Mouse (Mus musculus) myocyte (in vitro differentiated cells): ENCODE data around the gene Cdh15. TPM values are rescaled to one million over a fixed set of nuclear protein-coding genes. Genes with fewer than 3 reads are reported as not detected.

Source experiments
- H3K27me3 ChIP-seq: one replicate; pipeline ENCODE4 v1.6.1; 2011; ENCODE audit not compliant: control insufficient read depth, insufficient read depth, insufficient read length
- H3K36me3 ChIP-seq: one replicate; pipeline ENCODE4 v1.6.1; 2011; ENCODE audit not compliant: control insufficient read depth, insufficient read depth
- H3K4me2 ChIP-seq: one replicate; pipeline ENCODE4 v1.6.1; 2011; ENCODE audit warnings: low read depth, control low read depth
- H3K4me3 ChIP-seq: one replicate; pipeline ENCODE4 v1.5.1; 2011; ENCODE audit warnings: mild to moderate bottlenecking, control low read depth, moderate library complexity
- H3K79me2 ChIP-seq: one replicate; pipeline ENCODE4 v1.6.1; 2011; ENCODE audit not compliant: control insufficient read depth, insufficient read depth
- H3ac ChIP-seq: one replicate; pipeline ENCODE4 v1.6.1; 2011; ENCODE audit not compliant: control insufficient read depth, insufficient read length
- CEBPB ChIP-seq: IDR thresholded peaks from 2 replicates; pipeline ENCODE4 v1.6.1; 2011; ENCODE audit warnings: mild to moderate bottlenecking, moderate library complexity; ENCODE audit not compliant: poor library complexity, insufficient read depth, severe bottlenecking
- E2F4 ChIP-seq: IDR thresholded peaks from one replicate; pipeline ENCODE4 v1.6.1; 2011; ENCODE audit warnings: mild to moderate bottlenecking, control low read depth, moderate library complexity; ENCODE audit not compliant: insufficient read depth
- MAX ChIP-seq: IDR thresholded peaks from one replicate; pipeline ENCODE4 v1.6.1; 2011; ENCODE audit warnings: low read depth, mild to moderate bottlenecking, control low read depth
- MYOD1 ChIP-seq, 3 experiments: IDR thresholded peaks; one replicate each; pipeline ENCODE4 v1.6.1; 2011; ENCODE audit warnings: control low read depth in 2 of 3, low read depth in 2 of 3, mild to moderate bottlenecking in 2 of 3, moderate library complexity in 1 of 3; ENCODE audit not compliant: insufficient read length in 2 of 3, control insufficient read depth in 1 of 3
- MYOG ChIP-seq, 3 experiments: IDR thresholded peaks; one replicate each; pipeline ENCODE4 v1.6.1; 2011; ENCODE audit warnings: control low read depth in 2 of 3, low read depth in 2 of 3, mild to moderate bottlenecking in 2 of 3; ENCODE audit not compliant: insufficient read length in 2 of 3, control insufficient read depth in 1 of 3, insufficient read depth in 1 of 3
- POLR2A ChIP-seq: IDR thresholded peaks from one replicate; pipeline ENCODE4 v1.6.1; 2011; ENCODE audit warnings: low read depth, mild to moderate bottlenecking, control low read depth, moderate library complexity; ENCODE audit not compliant: insufficient read length
- POLR2AphosphoS2 ChIP-seq: IDR thresholded peaks from one replicate; pipeline ENCODE4 v1.6.1; 2011; ENCODE audit warnings: low read depth, control low read depth; ENCODE audit not compliant: insufficient read length
- REST ChIP-seq: IDR thresholded peaks from one replicate; pipeline ENCODE4 v1.6.1; 2011; ENCODE audit warnings: mild to moderate bottlenecking, control low read depth, moderate library complexity; ENCODE audit not compliant: insufficient read depth, insufficient read length
- SRF ChIP-seq: IDR thresholded peaks from one replicate; pipeline ENCODE4 v1.6.1; 2011; ENCODE audit warnings: low read depth; ENCODE audit not compliant: control insufficient read depth, insufficient read length
- TCF12 ChIP-seq: IDR thresholded peaks from one replicate; pipeline ENCODE4 v1.6.1; 2011; ENCODE audit warnings: mild to moderate bottlenecking, control low read depth; ENCODE audit not compliant: poor library complexity, insufficient read depth, severe bottlenecking
- TCF3 ChIP-seq: IDR thresholded peaks from one replicate; pipeline ENCODE4 v1.6.1; 2011; ENCODE audit warnings: low read depth, control low read depth; ENCODE audit not compliant: insufficient read length
- USF1 ChIP-seq: IDR thresholded peaks from one replicate; pipeline ENCODE4 v1.6.1; 2011; ENCODE audit warnings: low read depth, mild to moderate bottlenecking, control low read depth, moderate library complexity
- polyA plus RNA-seq: library from polyadenylated mRNA; unstranded; fragments of >200 nt; fragmentation: generic; extraction: Trizol; gene quantifications from one replicate; pipeline ENCODE4 v1.2.1, GENCODE M21; 2012; ENCODE audit warnings: missing spikeins

Gene Cdh15
- polyA plus RNA-seq, 1 experiment, result 401 TPM

DNA sequence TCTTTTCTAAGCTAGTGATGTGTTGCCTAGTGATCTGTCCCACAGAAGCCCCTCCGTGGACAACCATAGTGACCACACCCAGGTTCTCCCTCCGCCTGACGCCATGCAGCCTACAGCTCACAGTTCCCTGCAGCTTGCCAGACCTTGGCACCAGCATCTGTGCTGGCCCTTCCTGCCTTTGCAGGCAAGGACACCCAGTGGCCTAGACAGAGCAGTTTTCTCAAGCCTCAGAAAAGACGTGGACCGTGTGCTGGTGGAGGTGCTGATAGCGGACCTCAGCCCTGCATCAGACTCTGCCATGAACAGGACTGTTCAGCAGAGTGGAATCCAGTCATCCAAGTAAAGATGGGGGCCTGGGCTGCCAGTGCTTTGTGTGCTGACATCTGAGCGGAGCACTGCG, 37.4 kb upstream of the Cdh15 start:
- TF ChIP-seq MYOG (IDR thresholded peaks at IDR 0.05; ENCODE audit: control insufficient read depth in 1 of 3, insufficient read depth in 1 of 3, insufficient read length in 2 of 3, low read depth in 2 of 3), result no peak
- Histone ChIP-seq H3K4me2 (no peak overlapping the region), H3K27me3 (peaks cover 53% of the 10 kb centered on the region), H3ac (no peak overlapping the region), H3K79me2 (no peaks in the 10 kb centered on the region), H3K36me3 (no peaks in the 10 kb centered on the region), H3K4me3 (no peak overlapping the region)

- no peak overlapping the region for H3K4me3 ChIP-seq
- no peak for TF ChIP-seq SRF
- TF ChIP-seq TCF3, result no peak
- no peak for TF ChIP-seq MYOG (IDR thresholded peaks at IDR 0.05; ENCODE audit: control insufficient read depth in 1 of 3, insufficient read depth in 1 of 3, insufficient read length in 2 of 3, low read depth in 2 of 3)
- no peak for TF ChIP-seq USF1
- TF ChIP-seq POLR2A, result no peak
- TF ChIP-seq CEBPB, result no peak
- no peak for TF ChIP-seq POLR2AphosphoS2
- no peak for TF ChIP-seq MYOD1 (IDR thresholded peaks at IDR 0.05; ENCODE audit: control insufficient read depth in 1 of 3, insufficient read length in 2 of 3, low read depth in 2 of 3)
- no peak for TF ChIP-seq E2F4
- TF ChIP-seq TCF12, result no peak
- no peak for TF ChIP-seq REST
- no peak for TF ChIP-seq MAX
- no peak overlapping the region for H3K4me2 ChIP-seq
- H3K36me3 ChIP-seq, result no peaks in the 10 kb centered on the region
- H3K27me3 ChIP-seq, result peaks cover 54% of the 10 kb centered on the region
- H3ac ChIP-seq, result no peak overlapping the region
- no peaks in the 10 kb centered on the region for H3K79me2 ChIP-seq
Observed at GRCm38 (mm10) chr8:122811870-122812494, 35.8 kb upstream of the Cdh15 start.

GRCm38 (mm10) chr8:122812610-122813250, 35.0 kb upstream of the Cdh15 start:
- peaks cover 56% of the 10 kb centered on the region for H3K27me3 ChIP-seq
- no peaks in the 10 kb centered on the region for H3K36me3 ChIP-seq

DNA sequence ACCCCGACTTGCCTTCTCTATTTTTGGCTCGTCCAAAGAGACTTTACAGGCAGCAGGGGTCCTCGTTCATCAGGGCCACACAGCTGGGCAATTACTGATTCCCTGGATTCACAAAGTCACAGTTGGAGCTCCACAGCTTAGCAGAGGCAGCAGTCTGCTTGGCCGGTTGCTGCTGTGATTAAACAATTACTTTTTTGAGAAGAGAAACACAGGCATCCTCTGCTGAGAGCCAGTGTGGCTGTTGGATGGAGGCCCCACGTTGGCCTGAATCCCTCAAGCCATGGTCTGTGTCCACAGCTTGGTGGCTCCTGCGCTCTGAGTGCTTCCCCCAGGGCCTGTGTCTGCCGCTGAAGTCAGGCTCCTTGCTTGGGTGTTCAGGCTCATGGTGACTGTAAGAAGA, 33.2 kb upstream of the Cdh15 start:
- Histone ChIP-seq H3K36me3 (no peaks in the 10 kb centered on the region), H3K27me3 (peaks cover 59% of the 10 kb centered on the region)
- TF ChIP-seq E2F4 (no peak), MYOD1 (IDR thresholded peaks at IDR 0.05; ENCODE audit: control insufficient read depth in 1 of 3, insufficient read length in 2 of 3, low read depth in 2 of 3) (no peak), REST (no peak), MYOG (IDR thresholded peaks at IDR 0.05; ENCODE audit: control insufficient read depth in 1 of 3, insufficient read depth in 1 of 3, insufficient read length in 2 of 3, low read depth in 2 of 3) (no peak), POLR2A (no peak)

More at GRCm38 (mm10) chr8:122812610-122813250, 35.0 kb upstream of the Cdh15 start:
- Histone ChIP-seq H3K4me3 (no peak overlapping the region), H3ac (no peak overlapping the region), H3K4me2 (no peak overlapping the region), H3K79me2 (no peaks in the 10 kb centered on the region)
- no peak for TF ChIP-seq E2F4
- no peak for TF ChIP-seq POLR2AphosphoS2
- TF ChIP-seq TCF12, result no peak
- TF ChIP-seq SRF, result no peak
- no peak for TF ChIP-seq REST
- TF ChIP-seq CEBPB, result no peak
- no peak for TF ChIP-seq MYOG (IDR thresholded peaks at IDR 0.05; ENCODE audit: control insufficient read depth in 1 of 3, insufficient read depth in 1 of 3, insufficient read length in 2 of 3, low read depth in 2 of 3)
- no peak for TF ChIP-seq POLR2A
- no peak for TF ChIP-seq TCF3
- TF ChIP-seq USF1, result no peak
- TF ChIP-seq MYOD1 (IDR thresholded peaks at IDR 0.05; ENCODE audit: control insufficient read depth in 1 of 3, insufficient read length in 2 of 3, low read depth in 2 of 3), result no peak

DNA sequence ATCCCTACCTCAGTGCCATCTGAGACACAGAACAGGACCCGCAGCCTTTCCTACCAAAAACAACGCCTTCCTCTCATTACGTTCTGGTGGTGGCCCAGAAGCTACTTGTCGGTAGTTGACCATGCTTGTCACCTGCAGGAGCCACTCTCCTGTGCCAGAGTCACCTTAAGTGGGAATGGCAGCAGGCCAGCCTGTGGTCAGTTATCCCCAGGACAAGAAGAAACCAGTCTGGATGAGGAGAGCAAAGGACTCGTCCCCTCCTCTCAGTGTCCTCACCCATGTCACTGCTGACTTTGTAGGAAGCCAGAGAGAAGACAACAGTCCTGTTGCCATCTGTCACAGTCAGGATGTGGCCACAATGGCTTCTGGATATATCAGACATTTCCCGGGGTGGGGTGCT, 30.8 kb upstream of the Cdh15 start:
- Histone ChIP-seq H3ac (no peak overlapping the region), H3K4me2 (no peak overlapping the region), H3K79me2 (no peaks in the 10 kb centered on the region), H3K27me3 (peaks cover 45% of the 10 kb centered on the region), H3K36me3 (no peaks in the 10 kb centered on the region), H3K4me3 (no peak overlapping the region)
- TF ChIP-seq MAX (no peak), POLR2A (no peak), REST (no peak), MYOG (IDR thresholded peaks at IDR 0.05; ENCODE audit: control insufficient read depth in 1 of 3, insufficient read depth in 1 of 3, insufficient read length in 2 of 3, low read depth in 2 of 3) (no peak), E2F4 (no peak)

More for the DNA sequence above, 33.2 kb upstream of the Cdh15 start:
- Histone ChIP-seq H3ac (no peak overlapping the region), H3K4me2 (no peak overlapping the region), H3K79me2 (no peaks in the 10 kb centered on the region), H3K4me3 (no peak overlapping the region)
